Mouse (Mus musculus): ENCODE results near the gene Cd300e. TPM values are rescaled to one million over a fixed set of nuclear protein-coding genes. Genes with fewer than 3 reads are reported as not detected.
A peak's percentile ranks its signal among the peaks of the same experiment; 100 is the strongest.

Gene Cd300e
- polyA plus RNA-seq, 1 experiment from 2014 or later: not detected

- no peak for ATAC-seq (ENCODE audit: low FRiP score, low TSS enrichment)
- Histone ChIP-seq H3K4me3 (ENCODE audit: low read length) (no peak overlapping the region), H3K27me3 (ENCODE audit: control insufficient read depth, insufficient read depth, low read length) (peaks cover 18% of the 10 kb centered on the region), H3K9me3 (ENCODE audit: control insufficient read depth, low read length) (0 out of 2 replicates have a peak, but pooled peaks cover 2% of the 10 kb centered on the region), H3K4me2 (replicated peaks; ENCODE audit: low read depth, low read length) (no peak overlapping the region), H3K9ac (ENCODE audit: low read depth, low read length) (no peak overlapping the region), H3K27ac (ENCODE audit: low read depth, low read length) (no peak overlapping the region), H3K36me3 (ENCODE audit: control insufficient read depth, insufficient read depth, low read length) (no peaks in the 10 kb centered on the region), H3K4me1 (ENCODE audit: control insufficient read depth, insufficient read depth, low read length) (no peaks in the 10 kb centered on the region)
- 49% methylated on average over 7 of the region's 7 CpGs for WGBS
These were observed 24.2 kb upstream of the Cd300e start for GRCm38 (mm10) chr11:115086213-115086612.

GRCm38 (mm10) chr11:115085064-115085463 lies 23.1 kb upstream of the Cd300e start:
- Histone ChIP-seq H3K9me3 (ENCODE audit: control insufficient read depth, low read length) (0 out of 2 replicates have a peak, but pooled peaks cover 2% of the 10 kb centered on the region), H3K36me3 (ENCODE audit: control insufficient read depth, insufficient read depth, low read length) (no peaks in the 10 kb centered on the region), H3K4me3 (ENCODE audit: low read length) (no peak overlapping the region), H3K4me1 (ENCODE audit: control insufficient read depth, insufficient read depth, low read length) (no peaks in the 10 kb centered on the region), H3K27ac (ENCODE audit: low read depth, low read length) (no peak overlapping the region), H3K4me2 (replicated peaks; ENCODE audit: low read depth, low read length) (no peak overlapping the region), H3K9ac (ENCODE audit: low read depth, low read length) (no peak overlapping the region), H3K27me3 (ENCODE audit: control insufficient read depth, insufficient read depth, low read length) (peaks cover 8% of the 10 kb centered on the region)
- no peak for ATAC-seq (ENCODE audit: low FRiP score, low TSS enrichment)
- 71% methylated on average over 8 of the region's 8 CpGs for WGBS

- Histone ChIP-seq H3K9ac (ENCODE audit: low read depth, low read length) (no peak overlapping the region), H3K4me2 (replicated peaks; ENCODE audit: low read depth, low read length) (no peak overlapping the region), H3K9me3 (ENCODE audit: control insufficient read depth, low read length) (no peaks in the 10 kb centered on the region), H3K4me1 (ENCODE audit: control insufficient read depth, insufficient read depth, low read length) (no peaks in the 10 kb centered on the region), H3K4me3 (ENCODE audit: low read length) (no peak overlapping the region), H3K27me3 (ENCODE audit: control insufficient read depth, insufficient read depth, low read length) (peaks cover 8% of the 10 kb centered on the region), H3K27ac (ENCODE audit: low read depth, low read length) (no peak overlapping the region), H3K36me3 (ENCODE audit: control insufficient read depth, insufficient read depth, low read length) (no peaks in the 10 kb centered on the region)
- no peak for ATAC-seq (ENCODE audit: low FRiP score, low TSS enrichment)
- 51% methylated on average over 12 of the region's 12 CpGs for WGBS
These were observed 22.6 kb upstream of the Cd300e start for GRCm38 (mm10) chr11:115084595-115084994.

DNA sequence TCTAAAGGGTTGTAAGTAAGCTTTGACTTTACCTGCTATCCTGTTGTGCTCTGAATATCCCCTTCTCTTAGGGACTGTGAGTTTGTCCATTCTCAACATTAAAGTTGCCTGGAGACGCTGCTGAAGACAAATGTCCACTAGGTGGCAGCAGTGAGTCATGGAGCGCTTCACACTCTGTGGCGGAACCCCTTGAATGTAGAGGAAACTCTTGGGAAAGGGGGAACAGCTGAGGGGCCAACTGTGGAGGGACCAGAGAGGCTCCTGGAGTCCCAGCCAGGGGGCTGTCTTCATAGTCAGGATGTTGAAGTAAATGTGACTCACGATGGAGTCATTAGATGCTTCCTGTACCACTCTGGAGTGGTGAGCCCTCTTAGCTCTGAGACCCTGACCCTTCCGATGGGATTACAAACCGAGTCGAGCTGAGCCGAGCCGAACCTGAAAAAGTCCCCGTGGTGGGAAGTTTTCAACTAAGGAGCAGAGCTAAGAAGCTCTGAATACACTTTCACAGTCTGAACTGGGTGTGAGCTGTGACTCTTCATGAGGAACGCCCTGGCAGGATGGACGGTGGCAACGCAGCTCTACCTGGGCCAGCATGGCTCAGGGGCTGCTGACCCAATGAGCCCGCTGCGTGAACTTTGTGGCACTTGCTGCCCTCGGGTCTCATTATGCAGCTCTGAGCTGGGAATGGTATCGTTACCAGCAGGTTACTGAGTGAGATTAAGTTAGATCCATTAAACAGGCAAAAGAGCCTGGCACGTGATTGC lies 21.6 kb upstream of the Cd300e start:
- 46% methylated on average over 18 of the region's 18 CpGs for WGBS
- Histone ChIP-seq H3K27ac (ENCODE audit: low read depth, low read length) (no peak overlapping the region), H3K4me3 (ENCODE audit: low read length) (no peak overlapping the region), H3K9me3 (ENCODE audit: control insufficient read depth, low read length) (no peaks in the 10 kb centered on the region), H3K4me1 (ENCODE audit: control insufficient read depth, insufficient read depth, low read length) (no peaks in the 10 kb centered on the region), H3K4me2 (replicated peaks; ENCODE audit: low read depth, low read length) (no peak overlapping the region), H3K9ac (ENCODE audit: low read depth, low read length) (no peak overlapping the region), H3K36me3 (ENCODE audit: control insufficient read depth, insufficient read depth, low read length) (no peaks in the 10 kb centered on the region), H3K27me3 (ENCODE audit: control insufficient read depth, insufficient read depth, low read length) (peaks cover 6% of the 10 kb centered on the region)
- ATAC-seq (ENCODE audit: low FRiP score, low TSS enrichment): peak; percentile 60; the same call in 1 of the 2 replicates

GRCm38 (mm10) chr11:115082196-115082595 lies 20.2 kb upstream of the Cd300e start:
- Histone ChIP-seq H3K4me1 (ENCODE audit: control insufficient read depth, insufficient read depth, low read length) (no peaks in the 10 kb centered on the region), H3K27me3 (ENCODE audit: control insufficient read depth, insufficient read depth, low read length) (peaks cover 6% of the 10 kb centered on the region), H3K4me3 (ENCODE audit: low read length) (no peak overlapping the region), H3K9me3 (ENCODE audit: control insufficient read depth, low read length) (no peaks in the 10 kb centered on the region), H3K27ac (ENCODE audit: low read depth, low read length) (no peak overlapping the region), H3K36me3 (ENCODE audit: control insufficient read depth, insufficient read depth, low read length) (no peaks in the 10 kb centered on the region), H3K9ac (ENCODE audit: low read depth, low read length) (no peak overlapping the region), H3K4me2 (replicated peaks; ENCODE audit: low read depth, low read length) (no peak overlapping the region)
- 38% methylated on average over 6 of the region's 6 CpGs for WGBS
- peak; percentile 58; the same call in 1 of the 2 replicates for ATAC-seq (ENCODE audit: low FRiP score, low TSS enrichment)

- Histone ChIP-seq H3K4me2 (replicated peaks; ENCODE audit: low read depth, low read length) (no peak overlapping the region), H3K27ac (ENCODE audit: low read depth, low read length) (no peak overlapping the region), H3K27me3 (ENCODE audit: control insufficient read depth, insufficient read depth, low read length) (peaks cover 6% of the 10 kb centered on the region), H3K4me1 (ENCODE audit: control insufficient read depth, insufficient read depth, low read length) (no peaks in the 10 kb centered on the region), H3K9ac (ENCODE audit: low read depth, low read length) (no peak overlapping the region), H3K36me3 (ENCODE audit: control insufficient read depth, insufficient read depth, low read length) (no peaks in the 10 kb centered on the region), H3K4me3 (ENCODE audit: low read length) (no peak overlapping the region), H3K9me3 (ENCODE audit: control insufficient read depth, low read length) (no peaks in the 10 kb centered on the region)
- 63% methylated on average over 3 of the region's 3 CpGs for WGBS
- no peak for ATAC-seq (ENCODE audit: low FRiP score, low TSS enrichment)
These were observed 19.4 kb upstream of the Cd300e start for GRCm38 (mm10) chr11:115081373-115081772.

GRCm38 (mm10) chr11:115080886-115081285 lies 18.9 kb upstream of the Cd300e start:
- no peak overlapping the region for H3K4me3 ChIP-seq (ENCODE audit: low read length)
- WGBS: 34% methylated on average over 13 of the region's 13 CpGs
- H3K27ac ChIP-seq (ENCODE audit: low read depth, low read length): no peak overlapping the region
- no peak overlapping the region for H3K4me2 ChIP-seq (replicated peaks; ENCODE audit: low read depth, low read length)
- no peak overlapping the region for H3K9ac ChIP-seq (ENCODE audit: low read depth, low read length)
- peaks cover 6% of the 10 kb centered on the region for H3K27me3 ChIP-seq (ENCODE audit: control insufficient read depth, insufficient read depth, low read length)
- H3K36me3 ChIP-seq (ENCODE audit: control insufficient read depth, insufficient read depth, low read length): no peaks in the 10 kb centered on the region
- no peaks in the 10 kb centered on the region for H3K9me3 ChIP-seq (ENCODE audit: control insufficient read depth, low read length)
- ATAC-seq (ENCODE audit: low FRiP score, low TSS enrichment): no peak
- H3K4me1 ChIP-seq (ENCODE audit: control insufficient read depth, insufficient read depth, low read length): no peaks in the 10 kb centered on the region

- Histone ChIP-seq H3K4me3 (ENCODE audit: low read length) (no peak overlapping the region), H3K27me3 (ENCODE audit: control insufficient read depth, insufficient read depth, low read length) (no peaks in the 10 kb centered on the region; the same call in 1 of the 2 replicates), H3K9ac (ENCODE audit: low read depth, low read length) (no peak overlapping the region), H3K27ac (ENCODE audit: low read depth, low read length) (no peak overlapping the region), H3K9me3 (ENCODE audit: control insufficient read depth, low read length) (no peaks in the 10 kb centered on the region), H3K4me1 (ENCODE audit: control insufficient read depth, insufficient read depth, low read length) (no peaks in the 10 kb centered on the region), H3K4me2 (replicated peaks; ENCODE audit: low read depth, low read length) (no peak overlapping the region), H3K36me3 (ENCODE audit: control insufficient read depth, insufficient read depth, low read length) (no peaks in the 10 kb centered on the region)
- no peak for ATAC-seq (ENCODE audit: low FRiP score, low TSS enrichment)
- WGBS: 86% methylated on average over 5 of the region's 5 CpGs
These were observed 16.7 kb upstream of the Cd300e start for GRCm38 (mm10) chr11:115078680-115079079.

DNA sequence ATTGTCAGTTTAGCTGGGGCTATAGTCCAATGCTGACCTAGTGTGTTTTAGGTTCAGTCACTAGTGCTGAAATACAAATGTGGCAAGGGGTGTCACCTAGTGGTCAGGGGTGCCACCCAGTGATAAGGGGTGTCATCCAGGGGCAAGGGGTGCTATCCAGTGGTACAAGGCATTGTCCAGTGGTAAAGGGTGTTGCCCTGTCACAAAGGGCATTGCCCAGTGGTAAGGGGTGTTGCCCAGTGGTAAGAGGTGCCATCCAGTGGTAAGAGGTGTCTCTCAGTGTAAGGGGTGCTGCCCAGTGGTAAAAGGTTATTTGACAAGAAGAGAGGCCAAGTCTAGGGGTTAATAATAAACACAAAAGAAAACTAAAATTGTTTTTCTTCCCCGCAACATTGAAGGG lies 15.5 kb upstream of the Cd300e start:
- Histone ChIP-seq H3K27ac (ENCODE audit: low read depth, low read length) (no peak overlapping the region), H3K4me2 (replicated peaks; ENCODE audit: low read depth, low read length) (no peak overlapping the region), H3K4me1 (ENCODE audit: control insufficient read depth, insufficient read depth, low read length) (no peaks in the 10 kb centered on the region), H3K9me3 (ENCODE audit: control insufficient read depth, low read length) (no peaks in the 10 kb centered on the region), H3K27me3 (ENCODE audit: control insufficient read depth, insufficient read depth, low read length) (no peaks in the 10 kb centered on the region; the same call in 1 of the 2 replicates), H3K36me3 (ENCODE audit: control insufficient read depth, insufficient read depth, low read length) (no peaks in the 10 kb centered on the region), H3K9ac (ENCODE audit: low read depth, low read length) (no peak overlapping the region), H3K4me3 (ENCODE audit: low read length) (no peak overlapping the region)
- 95% methylated on average over 1 of the region's 1 CpGs for WGBS
- ATAC-seq (ENCODE audit: low FRiP score, low TSS enrichment): no peak

Measured in kidney, embryonic 14.5 days (tissue).